Mouse (Mus musculus): ENCODE results near the gene Fgfr2.

DNA sequence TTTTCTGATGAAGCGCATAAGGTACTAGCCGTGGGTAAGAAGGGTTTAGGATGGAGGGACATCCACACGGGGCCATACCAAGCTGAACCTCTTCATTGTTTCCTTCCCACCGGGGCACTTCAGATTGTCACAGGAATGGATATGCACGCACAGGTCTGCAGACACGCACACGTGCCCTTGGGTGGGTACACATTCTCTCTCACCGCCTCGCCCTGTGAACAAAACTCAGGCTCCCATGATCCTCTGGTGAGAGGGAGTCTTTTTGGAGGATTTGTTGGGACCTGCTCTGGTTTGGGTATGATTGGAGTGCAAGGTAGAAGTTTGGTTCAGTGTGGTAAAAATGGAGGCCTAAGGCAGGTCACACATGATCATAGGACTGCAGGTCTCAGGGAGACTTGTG lies 2190.2 kb downstream of the Fgfr2 start:
- TF ChIP-seq MAFK (IDR thresholded peaks at IDR 0.05; ENCODE audit: insufficient read depth, low read depth, low read length) (no peak), ZC3H11A (IDR thresholded peaks at IDR 0.05; ENCODE audit: borderline replicate concordance, low read depth, low read length) (no peak), HCFC1 (IDR thresholded peaks at IDR 0.05; ENCODE audit: borderline replicate concordance, insufficient read depth, low read length) (no peak), CHD2 (IDR thresholded peaks at IDR 0.05; ENCODE audit: low read depth, low read length) (no peak)
